Mouse (Mus musculus) testis, postnatal 10 days (tissue): Measurements from ENCODE around the gene Nynrin.

ENCODE experiments used
- DNase-seq: peaks from one replicate; pipeline ENCODE4 v3.0.0; 2021; ENCODE audit warnings: low spot score

The Nynrin gene

DNA sequence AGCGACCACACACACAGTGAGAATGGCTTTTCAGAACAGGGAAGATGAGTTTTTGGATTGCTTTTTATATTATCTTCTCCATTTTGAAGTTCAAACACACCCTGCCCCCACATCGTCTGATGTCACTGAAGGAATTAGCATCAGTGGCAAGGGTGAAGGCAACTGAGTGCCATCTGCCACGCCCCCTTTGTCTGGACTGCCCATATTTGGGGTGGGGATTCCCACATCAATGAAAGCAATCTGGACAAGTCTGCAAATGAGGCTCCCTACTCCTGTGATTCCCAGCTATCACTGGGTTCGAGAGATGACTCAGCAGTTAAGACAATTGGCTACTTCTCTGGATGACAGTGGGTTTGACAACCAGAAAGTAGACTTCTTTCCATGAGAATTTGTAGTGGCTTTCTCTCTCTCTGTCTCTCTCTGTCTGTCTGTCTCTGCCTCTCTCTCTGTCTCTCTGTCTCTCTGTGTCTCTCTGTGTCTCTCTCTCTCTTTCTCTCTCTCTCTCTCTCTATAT lies 12.9 kb upstream of the Nynrin start:
- DNase-seq = peak; percentile 57

DNA sequence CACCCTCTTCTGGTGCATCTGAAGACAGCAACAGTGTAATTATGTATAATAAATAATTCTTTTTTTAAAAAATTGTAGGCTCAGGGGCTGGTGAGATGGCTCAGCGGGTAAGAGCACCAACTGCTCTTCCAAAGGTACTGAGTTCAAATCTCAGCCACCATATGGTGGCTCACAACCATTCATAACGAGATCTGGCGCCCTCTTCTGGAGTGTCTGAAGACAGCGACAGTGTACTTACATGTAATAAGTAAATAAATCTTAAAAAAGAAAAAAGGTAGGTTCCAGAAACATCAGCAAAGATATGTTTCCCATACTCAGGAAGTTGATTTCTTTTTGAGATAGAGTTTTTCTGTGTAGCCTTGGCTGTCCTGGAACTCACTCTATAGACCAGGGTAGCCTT lies 11.0 kb upstream of the Nynrin start:
- DNase-seq = no peak

DNA sequence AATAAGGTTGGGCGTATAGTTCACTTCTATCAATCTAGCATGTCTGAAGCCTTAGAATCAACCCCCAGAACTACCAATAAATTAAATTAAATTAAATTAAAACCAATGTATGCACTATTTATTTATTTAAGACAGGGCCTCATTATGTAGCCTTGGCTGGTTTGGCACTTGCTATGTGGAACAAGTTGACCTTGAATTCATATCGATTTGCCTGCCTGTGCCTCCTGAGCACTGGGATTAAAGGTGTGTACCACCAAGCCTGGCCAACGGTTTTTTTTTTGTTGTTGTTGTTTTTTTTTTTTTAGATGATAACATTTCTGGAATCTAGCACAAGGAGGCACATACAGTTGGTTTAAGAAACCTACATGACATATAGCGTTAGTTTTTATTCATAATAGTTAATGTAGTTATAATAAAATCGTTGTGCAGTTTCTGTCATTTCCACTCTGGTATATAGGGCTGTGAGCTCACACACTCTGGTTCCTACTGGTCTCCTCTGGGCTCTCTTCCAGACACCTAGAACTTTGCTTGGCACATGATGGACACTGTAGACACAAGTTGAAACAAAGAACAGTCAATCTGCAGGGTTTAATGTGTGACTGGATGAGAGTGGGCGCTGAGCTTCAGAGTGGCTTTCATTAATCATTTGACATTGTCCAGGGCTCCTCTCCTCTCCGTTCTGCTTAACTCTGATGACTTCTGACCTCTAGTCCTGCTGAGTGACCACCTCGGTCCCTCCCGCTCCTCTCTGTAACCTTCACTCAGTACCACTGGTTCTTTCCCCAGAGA lies 8.1 kb upstream of the Nynrin start:
- DNase-seq = no peak

DNA sequence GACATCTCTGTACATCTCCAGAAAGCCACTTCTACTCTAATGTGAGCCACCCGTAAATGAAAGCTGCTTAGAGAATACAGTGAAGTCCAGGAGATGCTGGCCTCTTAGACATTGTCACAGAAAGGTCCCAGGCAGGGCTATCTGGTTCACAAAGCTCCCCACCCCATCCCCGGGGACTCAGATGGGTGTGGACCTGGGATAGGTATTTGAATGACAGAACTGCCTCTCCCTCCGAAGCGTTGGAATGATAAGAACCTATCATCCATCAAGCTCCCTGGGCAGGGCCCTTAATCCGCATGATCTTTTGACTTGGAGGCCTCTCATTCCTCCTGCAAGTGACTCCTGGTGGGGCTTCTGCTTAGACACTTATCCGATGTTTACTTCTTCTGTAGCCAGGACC lies 2.9 kb upstream of the Nynrin start:
- DNase-seq = no peak

DNA sequence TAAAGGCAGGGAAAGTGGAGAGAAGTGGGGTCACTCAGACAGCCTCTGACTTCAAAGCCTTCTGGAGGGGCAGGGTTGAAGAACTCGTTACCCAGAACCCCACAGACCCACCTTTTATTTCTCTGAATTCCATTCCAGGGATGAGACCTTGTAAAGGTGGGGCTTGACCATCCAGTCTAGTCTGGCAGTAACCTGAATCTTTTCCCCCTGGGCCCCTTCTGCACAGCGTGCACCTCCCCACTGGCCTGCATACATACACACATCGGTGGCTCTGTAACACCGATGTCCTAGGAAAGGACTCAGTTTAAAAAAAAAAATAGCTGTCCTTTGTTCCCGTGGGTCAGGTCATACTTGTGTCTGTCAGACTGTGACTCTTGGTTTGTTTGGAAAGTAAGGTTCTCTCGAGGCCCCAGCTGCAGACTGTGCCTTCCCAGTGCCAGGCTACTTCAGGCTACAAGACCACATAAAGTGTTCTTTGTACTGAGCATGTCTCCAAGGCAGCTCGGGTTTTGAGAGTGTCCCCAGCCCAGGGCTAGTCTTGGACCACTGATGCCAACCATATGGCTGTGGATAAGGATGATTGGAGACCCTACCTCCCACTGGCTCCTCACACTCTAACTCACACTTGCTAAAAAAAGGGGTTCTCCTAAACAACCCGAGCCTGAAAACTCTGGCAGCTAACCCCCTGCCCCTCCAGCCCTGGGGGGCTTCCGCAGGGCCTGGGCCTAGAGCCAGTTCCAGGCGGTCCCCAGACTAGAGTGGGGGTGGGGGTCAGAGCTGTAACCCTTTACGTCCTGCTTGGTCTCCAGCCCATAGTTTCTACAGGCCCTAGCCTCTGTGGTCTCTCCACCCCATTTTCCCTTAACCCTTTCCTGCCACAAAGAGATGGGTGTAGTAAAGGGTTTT lies 911 bp upstream of the Nynrin start:
- DNase-seq = peak; percentile 53

DNA sequence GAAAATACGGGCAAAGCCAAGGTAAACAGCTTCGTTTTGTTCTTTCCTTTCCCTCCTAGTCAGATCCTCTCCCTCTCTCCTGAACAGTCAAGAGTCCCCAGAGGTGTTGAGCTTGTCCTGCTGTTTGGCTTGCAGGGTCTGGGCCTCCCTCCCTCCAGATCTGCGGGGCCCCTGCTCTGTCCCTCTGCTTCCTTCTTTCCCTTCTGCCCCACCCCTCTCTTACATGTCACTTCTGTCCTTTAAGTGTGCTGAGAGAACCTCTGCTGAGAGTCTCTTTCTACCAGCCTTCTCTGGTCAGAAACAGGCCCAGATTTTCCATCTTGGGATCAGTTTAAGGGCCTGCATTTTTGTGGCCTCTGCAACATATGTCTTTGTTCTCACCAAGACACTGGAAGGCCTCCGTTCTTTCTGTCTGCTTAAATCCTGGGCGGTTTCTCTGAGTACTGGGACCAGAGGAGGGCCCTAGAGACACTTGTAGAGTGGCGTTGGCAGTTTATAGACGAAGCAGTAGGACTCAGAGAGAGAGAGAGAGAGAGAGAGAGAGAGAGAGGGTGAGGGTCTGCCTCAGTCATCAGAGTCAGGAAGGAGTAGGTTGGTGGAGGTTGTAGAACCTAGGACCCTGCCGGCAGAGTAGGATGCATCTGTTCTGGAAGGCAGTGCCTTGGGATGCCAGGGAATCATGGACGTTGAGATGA lies 743 bp downstream of the Nynrin start:
- no peak for DNase-seq

DNA sequence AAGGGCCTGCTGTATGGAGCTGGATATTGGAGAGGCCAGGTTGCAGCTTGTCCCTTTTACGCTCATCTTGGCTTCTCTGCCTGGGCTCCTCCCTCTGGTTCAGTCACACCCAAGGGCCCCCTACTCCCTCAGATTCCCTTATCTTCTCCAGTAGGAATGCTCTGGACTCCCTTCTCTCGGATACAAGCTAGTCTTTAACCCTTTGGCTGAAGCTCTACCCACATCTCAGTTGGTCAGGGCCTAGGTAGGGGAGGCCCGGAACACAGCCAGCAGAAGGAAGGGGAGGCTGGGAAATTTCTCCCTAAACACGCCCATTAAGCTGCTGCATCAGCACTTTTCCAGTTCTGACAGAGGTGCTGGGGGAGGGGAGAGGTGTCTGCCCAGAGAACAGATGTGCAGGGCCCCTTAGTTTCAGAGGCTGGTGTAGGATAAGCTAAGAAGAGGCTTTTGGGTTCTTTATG lies 1.3 kb downstream of the Nynrin start:
- DNase-seq = peak; percentile 72

DNA sequence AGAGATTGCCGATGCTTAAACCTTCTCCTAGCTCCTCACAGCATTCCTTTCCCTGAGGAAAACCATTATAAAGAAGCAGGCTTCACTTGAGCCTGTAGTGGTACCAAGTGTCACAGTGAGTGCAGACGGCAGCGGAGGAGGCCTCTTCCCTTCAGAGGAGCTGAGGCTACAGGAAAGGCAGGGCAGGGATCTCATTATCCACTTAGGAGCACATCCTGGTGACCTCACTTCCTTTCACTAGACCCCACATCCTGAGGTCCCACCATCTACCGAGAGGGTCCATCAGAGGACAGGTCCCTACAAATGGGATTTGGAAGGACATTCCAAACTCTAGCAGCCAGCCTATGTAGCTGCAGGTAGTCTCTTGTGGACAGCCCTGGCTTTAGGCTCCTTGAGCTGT lies 3.8 kb downstream of the Nynrin start:
- no peak for DNase-seq

DNA sequence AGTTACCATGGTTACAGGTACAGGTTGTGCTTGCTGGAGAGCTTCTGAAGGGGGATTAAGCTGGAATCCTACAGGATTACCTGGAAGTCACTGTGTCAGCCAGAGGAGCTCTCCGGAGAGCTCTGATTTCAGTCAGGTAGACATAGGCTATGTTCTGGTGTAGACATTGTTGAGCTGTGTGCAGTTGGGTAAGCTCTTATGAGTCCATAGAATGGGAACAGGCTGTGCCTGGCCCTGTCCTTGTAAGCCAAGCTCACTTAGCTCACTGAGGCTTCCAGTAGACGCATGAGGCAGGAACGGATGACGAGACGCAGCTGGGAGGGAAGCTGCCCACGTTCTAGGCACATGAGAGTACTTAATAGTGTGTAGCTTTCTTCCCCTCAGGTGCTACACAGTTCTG lies 8.4 kb downstream of the Nynrin start:
- DNase-seq = peak; percentile 48

DNA sequence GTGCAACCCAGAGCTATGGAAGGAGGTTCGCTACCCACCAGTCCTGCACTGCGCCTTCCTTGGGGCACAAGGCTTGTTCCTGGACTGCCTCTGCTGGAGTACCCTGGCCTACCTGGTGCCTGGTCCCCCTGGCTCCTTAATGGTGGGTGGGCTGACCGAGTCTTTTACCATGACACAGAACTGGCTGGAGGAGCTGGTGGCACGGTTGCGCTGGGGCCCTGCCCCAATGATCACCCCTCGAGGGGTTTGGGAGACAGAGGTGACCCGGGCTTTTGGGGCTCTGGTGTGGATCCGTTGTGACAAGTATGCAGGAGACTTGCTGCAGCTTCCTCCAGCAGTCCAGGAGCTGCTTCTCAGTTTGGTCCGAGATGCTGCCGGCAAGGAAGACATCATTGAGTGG lies 9.2 kb downstream of the Nynrin start:
- no peak for DNase-seq

DNA sequence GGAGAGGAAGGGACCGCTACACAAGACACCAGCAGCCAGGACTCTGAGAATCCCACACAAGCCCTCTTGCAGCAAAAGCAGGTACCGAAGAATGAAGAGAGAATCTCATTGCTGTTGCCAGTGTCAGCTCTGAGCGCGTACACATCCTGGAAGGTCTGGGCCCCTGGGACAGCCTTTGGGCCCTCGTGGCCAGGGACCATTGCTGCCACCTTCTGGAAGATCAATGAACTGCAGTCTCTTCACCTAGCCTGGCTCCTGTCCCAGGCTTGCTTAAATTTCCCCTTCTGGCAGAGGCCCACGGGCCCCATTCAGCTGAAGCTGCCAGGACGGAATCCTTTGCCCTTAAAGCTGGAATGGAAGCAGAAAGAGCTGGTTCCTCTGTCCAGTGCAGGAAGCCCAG lies 10.0 kb downstream of the Nynrin start:
- DNase-seq = peak; percentile 82

DNA sequence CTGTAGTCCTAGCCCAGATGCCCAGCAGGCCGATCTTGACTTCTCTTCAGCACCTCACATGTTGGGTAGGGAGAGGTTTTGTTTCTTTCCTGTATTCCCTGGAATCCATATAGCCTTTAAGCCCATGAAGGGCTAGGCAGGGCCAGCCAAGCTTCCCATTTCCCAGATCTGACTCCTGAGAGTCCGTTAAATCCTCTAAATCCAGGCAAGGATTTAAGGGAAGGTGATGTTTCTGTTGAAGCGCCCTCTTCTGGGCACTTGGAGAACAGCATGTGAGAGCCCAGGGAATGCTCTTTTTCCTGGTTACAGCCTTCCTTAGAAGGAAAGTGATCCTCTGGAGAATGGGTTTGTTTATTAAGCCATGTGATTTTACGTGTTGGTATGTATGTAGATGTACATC lies 13.2 kb downstream of the Nynrin start:
- peak; percentile 82 for DNase-seq

DNA sequence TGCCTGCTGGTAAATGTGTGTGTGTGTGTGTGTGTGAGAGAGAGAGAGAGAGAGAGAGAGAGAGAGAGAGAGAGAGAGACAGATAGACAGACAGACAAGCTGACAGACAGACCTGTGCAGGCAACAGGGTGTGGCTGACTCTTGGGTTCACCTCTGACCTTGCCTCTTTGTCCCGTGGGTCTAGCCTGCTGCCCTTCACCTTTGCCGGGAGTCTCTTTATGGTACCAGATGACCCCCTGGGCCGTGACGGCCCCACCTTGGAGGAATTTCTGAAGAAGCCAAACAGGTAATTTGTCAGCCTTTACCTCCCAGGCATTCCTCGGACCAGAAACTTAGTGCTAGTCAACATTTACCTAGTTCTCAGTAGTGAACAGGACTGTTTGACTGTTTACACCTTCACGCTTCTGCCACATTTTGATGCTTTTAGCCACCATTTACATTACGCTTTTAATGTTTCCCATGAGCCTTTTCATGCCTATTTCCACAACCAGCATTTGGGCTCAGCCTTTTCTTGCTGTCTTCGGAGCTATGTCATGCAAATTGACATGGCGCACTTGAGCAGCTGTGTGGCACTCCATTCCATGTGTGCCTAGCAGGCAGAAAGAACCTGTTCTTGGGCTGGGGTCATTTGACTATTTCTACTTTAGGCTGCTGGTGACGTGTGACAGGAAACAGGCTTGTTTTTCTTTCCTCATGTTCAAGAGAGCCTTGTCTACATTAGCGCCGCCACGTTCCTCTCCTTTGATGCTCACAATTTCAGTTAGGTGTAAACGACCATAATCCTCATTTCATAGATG lies 14.6 kb downstream of the Nynrin start:
- DNase-seq = no peak

DNA sequence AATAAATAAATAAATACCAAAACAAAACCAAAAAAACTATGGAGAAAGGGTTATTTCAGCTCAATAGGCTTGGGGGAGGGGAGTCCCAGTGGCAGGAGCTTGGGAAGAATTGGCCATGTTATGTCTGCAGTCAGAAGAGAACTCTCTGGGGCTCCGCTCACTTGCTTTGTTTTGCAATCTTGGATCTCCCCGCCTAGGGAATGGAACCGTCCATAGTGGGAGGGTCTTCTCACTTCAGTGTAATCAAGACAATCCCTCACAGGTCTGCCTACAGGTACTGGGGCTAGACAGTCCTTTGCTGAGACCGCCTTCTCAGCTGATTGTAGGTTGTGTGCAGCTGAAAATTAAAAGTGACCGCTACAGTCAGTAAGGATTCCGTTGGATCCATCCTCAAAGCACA lies 15.7 kb downstream of the Nynrin start:
- DNase-seq = no peak

DNA sequence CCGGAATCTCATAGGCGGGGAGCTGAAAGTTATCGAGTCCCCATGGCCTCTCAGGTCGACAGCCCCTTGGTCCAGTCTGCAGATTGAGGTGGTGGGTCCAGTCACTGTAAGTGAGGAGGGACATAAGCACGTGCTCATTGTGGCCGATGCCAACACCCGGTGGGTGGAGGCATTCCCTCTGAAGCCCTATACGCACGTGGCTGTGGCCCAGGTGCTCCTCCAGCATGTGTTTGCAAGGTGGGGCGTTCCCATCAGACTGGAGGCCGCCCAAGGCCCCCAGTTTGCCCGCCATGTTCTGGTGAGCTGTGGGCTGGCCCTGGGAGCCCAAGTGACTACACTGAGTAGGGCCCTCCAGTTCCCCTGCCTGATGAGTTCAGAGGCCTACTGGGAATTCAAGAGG lies 18.2 kb downstream of the Nynrin start:
- DNase-seq = no peak

DNA sequence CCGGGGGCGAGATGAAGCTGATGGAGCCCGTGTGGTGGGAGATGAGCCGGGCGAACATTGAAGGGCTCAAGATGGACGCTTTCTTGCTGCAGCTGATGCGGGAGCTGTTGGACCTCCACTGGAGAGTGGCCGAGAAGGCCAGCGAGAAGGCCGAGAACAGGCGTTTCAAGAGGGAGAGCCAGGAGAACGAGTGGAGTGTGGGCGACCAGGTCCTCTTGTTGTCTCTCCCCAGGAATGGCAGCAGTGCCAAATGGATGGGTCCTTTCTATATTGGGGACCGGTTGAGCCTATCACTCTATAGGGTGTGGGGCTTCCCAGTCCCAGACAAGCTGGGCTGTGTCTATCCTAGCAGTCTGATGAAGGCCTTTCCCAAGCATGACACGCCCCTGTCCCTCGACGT lies 18.7 kb downstream of the Nynrin start:
- DNase-seq = no peak

DNA sequence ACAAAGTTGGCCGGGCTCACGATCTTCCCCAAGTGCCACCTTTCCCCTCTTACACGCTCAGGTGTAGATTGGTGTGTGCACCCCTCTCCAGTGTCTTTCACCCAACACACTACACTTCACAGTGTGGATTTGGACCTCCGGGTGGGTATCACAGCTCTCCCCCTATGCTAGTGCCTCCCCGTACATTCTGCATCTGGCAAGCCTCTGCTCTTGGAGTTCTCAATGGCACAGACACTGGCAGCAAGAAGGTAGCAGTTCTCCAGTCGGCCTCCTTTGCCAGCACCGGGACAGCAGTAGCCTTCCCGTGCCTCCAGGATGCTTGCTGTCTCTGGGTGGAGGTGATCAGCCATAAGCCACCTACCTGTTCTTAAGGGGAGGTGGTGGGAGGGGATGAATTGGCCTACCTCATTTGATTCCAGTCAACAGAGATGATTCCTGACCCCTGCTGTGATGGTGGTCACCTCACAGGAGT lies 19.5 kb downstream of the Nynrin start:
- DNase-seq = no peak

DNA sequence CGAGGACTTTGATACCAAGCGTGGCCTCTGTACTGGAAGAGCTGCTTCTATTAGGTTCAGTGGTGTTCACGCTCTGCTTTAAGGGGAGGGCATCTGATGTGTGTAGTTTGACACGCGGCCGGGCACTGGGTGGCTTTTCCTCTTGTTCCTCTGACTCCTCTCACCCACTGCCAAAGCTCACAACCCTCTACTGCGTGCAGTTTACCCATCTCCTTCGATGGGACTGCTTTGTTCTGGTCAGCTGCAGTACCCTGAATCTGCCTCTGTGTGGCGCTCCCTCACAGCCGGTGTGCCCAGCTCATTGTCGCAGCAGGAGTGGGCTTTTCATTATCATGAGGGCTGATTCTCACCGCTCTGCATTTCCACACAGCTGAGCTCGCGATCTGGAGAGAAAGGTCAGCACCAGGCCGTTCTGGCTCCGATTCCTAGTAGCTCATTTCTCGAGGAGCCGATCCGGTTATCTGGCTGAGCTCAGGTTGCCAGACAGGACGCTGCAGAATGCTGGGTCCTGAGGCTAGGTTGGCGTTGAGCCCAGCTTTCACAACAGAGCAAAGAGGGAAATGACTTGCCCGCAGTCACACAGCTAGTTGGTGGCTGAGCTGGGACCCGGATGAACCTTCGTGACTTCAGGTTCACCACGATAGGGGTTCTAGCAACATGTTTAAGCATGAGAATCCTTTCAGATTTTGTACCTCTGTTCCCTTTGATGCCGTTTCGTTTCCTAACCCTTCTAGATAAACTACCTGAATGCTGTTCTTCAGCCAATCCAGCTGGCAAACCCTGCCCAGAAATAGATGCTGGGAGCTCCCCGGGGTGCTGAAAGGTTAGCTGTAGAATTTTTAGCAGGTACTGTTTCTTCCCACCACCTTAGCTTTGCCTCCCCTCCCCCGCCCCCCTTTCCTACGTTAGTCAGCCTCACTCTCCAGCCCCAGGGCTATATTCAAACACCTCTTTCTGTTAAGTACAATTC lies 20.2 kb downstream of the Nynrin start:
- DNase-seq = peak; percentile 88

DNA sequence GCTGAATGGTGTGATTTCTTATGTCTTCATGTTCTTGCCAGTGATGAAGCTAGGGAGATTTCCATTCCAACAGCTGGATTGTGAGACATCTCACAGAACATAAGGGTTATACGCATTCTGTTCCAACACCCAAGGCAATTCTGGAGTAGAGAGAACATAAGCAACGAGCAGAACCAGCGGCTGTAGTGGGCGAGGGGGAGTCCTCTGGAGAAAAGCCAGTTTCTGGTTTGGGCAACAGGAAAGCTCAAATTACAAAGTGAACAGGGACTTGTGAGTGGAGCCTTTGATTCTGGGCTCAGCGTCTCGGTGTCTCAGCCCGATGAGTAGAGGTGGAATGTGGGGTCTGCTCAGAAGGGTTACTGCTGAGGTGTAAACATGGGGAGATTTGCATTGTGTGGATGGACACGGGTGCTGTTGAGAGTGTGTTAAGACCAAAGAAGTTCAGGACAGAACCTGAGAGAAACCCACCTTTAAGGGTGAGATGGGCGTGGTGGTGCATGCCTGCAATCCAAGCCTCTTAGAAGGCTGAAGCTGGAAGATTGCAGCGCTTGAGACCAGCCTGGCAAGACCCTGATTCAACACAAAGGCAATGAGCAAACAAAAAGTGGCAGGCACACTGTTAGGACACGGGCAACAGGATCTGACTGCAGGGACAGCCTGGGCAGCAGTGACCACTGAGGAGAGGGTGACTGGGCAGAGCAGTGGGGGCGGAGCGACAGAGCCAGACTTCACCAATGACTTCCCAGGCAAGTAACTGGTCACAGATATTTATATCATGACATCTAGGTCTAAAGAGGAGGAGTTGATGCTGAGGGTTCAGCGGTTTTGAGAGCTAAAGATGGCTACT lies 23.9 kb downstream of the Nynrin start:
- no peak for DNase-seq
